Mouse (Mus musculus) yolk sac, embryonic 10.5 days (tissue): ENCODE data around the gene Rnase11.

Source experiments
- DNase-seq: peaks from one replicate; pipeline ENCODE4 v3.0.0-alpha.2; 2017; ENCODE audit warnings: low spot score

Gene Rnase11

DNA sequence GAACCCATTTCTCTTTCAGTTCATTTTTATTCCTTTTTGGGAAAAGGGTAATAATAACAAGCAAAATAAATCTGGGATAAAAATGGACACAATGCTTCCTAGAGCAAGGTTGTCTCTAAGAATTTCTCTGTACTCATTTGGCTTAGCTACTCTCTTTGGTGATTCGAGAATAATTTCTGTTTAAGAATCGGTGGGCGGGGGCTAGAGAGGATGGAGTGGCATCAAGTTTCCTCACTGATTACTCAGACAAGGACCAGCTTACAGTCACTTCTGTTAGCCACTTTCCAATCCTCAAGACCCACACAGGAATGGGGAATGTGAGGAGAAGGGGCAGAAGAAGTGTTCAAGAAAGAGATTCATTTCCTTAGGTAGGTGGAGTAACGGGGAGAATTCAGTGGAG is 41.2 kb downstream of the Rnase11 start:
- DNase-seq, result no peak

DNA sequence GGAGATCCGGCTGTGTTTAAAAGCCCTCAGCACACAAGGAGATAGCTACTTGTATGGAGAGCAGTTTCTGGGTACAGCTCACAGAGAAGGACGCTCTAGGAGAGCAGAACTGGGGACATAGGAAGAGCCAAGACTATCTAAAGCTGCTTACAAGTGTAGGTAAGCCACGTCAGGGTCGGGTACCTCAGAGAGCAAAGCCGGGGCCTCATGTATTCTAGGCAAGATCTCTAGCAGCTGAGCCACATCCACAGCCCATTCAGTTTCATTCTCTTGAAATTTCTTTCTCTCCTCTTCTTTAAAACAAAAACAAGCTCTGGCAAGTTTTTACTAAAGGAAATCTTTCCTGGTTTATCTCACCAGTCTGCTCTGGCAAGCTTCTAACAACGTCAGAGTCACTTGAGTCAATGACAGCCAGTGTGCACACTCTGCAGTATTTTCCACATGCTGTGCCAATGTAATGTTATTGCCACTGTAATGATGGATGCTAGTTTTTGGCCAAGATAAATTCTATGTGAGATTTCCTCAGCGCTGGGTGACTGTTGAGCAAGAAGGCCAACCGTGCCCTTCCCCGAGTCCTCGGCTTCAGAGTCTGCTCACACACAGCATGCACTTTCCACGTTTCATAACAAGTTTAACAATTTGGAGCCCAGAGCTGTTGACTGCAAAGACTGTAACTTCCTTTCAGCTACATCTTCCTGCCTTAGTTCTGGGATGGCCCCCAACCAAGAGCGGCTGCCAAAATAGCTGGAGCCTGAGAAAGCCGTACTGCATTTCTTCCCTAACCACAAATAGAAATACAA is 41.8 kb downstream of the Rnase11 start:
- no peak for DNase-seq

DNA sequence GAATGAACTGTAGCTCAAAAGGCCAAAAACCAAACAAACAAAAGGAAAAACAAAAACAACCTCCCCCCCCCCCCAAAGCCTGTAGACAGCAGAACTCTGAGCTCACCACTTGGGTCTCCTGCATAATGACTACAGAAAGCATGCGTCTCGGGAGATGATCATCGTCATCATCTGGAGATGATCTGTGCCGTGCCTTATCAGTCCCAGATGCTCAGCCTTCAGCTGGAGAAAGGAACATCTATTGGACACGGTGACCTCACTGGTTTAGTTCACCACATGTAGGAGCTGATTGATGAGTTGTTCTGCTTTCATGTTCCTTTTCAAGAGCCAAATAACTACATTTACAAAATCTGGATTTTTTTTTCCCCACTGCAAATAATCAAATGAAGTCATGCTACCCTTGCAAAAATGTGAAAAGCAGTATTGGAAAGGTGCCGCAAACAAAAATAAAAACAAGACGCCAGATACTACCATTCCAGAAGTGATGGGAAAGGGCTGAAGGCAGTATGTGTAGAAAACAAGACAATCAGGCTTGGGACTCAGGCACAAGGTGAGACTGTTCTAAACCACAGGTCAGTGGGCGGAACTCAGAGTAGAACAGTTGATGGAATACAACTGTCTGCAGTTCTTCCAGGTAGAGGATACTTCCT is 42.7 kb downstream of the Rnase11 start, which contains the start of gene Rnase10:
Rnase10 (plus strand) TSS at position 600 of the 650 bp plus-strand sequence.
- no peak for DNase-seq
